Mouse (Mus musculus) liver, adult 2 months (tissue): ENCODE measurements at regions not wholly inside any gene's neighbourhood (a gene's known extent, or its start where the extent isn't known, plus 50 kb on each side); places are given as distances from the start of the nearest gene placed in this dataset.

ENCODE experiments used
- DNase-seq: peaks from one replicate; pipeline ENCODE4 v3.0.0-alpha.2; 2011; ENCODE audit warnings: low read depth, low spot score; ENCODE audit errors: extremely low read depth
- H3K27ac ChIP-seq: fragments of 200-500 bp; replicated peaks from 2 replicates; pipeline ENCODE4 v1.5.1; 2012; ENCODE audit warnings: low read depth, mild to moderate bottlenecking, control low read depth, inconsistent platforms, low read length; ENCODE audit not compliant: insufficient read depth
- H3K27me3 ChIP-seq: fragments of 200-500 bp; 2 replicates; pipeline ENCODE4 v1.6.1; 2012; ENCODE audit warnings: mild to moderate bottlenecking, moderate library complexity, low read length, inconsistent platforms; ENCODE audit not compliant: control insufficient read depth, insufficient read depth
- H3K36me3 ChIP-seq: fragments of 200-500 bp; 2 replicates; pipeline ENCODE4 v1.6.1; 2012; ENCODE audit warnings: low read length, inconsistent platforms; ENCODE audit not compliant: control insufficient read depth, insufficient read depth
- H3K4me1 ChIP-seq: fragments of 200-500 bp; 2 replicates; pipeline ENCODE4 v1.6.1; 2011; ENCODE audit warnings: low read length; ENCODE audit not compliant: control insufficient read depth, insufficient read depth
- H3K4me3 ChIP-seq: fragments of 200-500 bp; 2 replicates; pipeline ENCODE4 v1.5.1; 2011; ENCODE audit warnings: low read depth, mild to moderate bottlenecking, control low read depth, low read length, moderate library complexity; ENCODE audit not compliant: insufficient read depth
- H3K79me2 ChIP-seq: fragments of 200-500 bp; 2 replicates; pipeline ENCODE4 v1.6.1; 2012; ENCODE audit warnings: inconsistent platforms, mild to moderate bottlenecking, low read length, moderate library complexity; ENCODE audit not compliant: control insufficient read depth, insufficient read depth
- H3K9ac ChIP-seq: fragments of 200-500 bp; 2 replicates; pipeline ENCODE4 v1.6.1; 2012; ENCODE audit warnings: low read depth, mild to moderate bottlenecking, control low read depth, inconsistent platforms, low read length
- CTCF ChIP-seq: fragments of 200-500 bp; IDR thresholded peaks from 2 replicates; pipeline ENCODE4 v1.5.1; 2011; ENCODE audit warnings: low read depth, low read length, control low read depth
- POLR2A ChIP-seq: fragments of 200-500 bp; IDR thresholded peaks from 2 replicates; pipeline ENCODE4 v1.6.1; 2011; ENCODE audit warnings: low read length, control low read depth; ENCODE audit not compliant: insufficient read depth; ENCODE audit errors: extremely low read depth
- WGBS: fragments of 180-500 bp; shearing (Covaris S2); methylation state at CpG from one replicate; pipeline ENCODE4 v1.1.7; 2018; 5-methylcytosine and 5-hydroxymethylcytosine counted together

DNA sequence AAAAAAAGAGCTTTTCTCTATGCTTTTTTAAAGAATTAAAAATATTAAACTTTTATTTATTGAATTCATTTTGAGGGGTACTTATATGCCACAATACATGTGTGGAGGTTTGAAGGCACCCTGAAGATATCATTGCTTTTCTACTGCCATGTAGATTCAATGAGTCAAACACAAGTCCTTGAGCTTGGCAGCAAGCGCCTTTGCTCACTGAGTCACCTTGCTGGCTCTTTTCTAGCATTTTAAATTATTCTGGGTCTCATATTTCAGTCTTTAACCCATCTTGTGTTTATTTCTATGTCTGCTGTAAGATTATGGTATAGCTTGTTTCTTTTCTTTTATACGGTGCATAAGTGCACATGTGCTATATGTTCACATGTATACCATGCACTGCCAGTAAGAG, 83.5 kb upstream of the Il6 start:
- no peaks in the 10 kb centered on the region for H3K4me1 ChIP-seq
- no peaks in the 10 kb centered on the region for H3K36me3 ChIP-seq
- H3K4me3 ChIP-seq, result no peak overlapping the region
- TF ChIP-seq POLR2A (no peak), CTCF (no peak)
- no peak overlapping the region for H3K27ac ChIP-seq
- WGBS, result 95% methylated on average over 2 of the region's 2 CpGs
- H3K9ac ChIP-seq, result no peak overlapping the region
- no peaks in the 10 kb centered on the region for H3K79me2 ChIP-seq
- H3K27me3 ChIP-seq, result no peaks in the 10 kb centered on the region
- no peak for DNase-seq

GRCm38 (mm10) chr5:29947225-29947624, 65.7 kb upstream of the Il6 start:
- TF ChIP-seq CTCF, result no peak
- no peak for TF ChIP-seq POLR2A
- no peaks in the 10 kb centered on the region for H3K27me3 ChIP-seq
- 49% methylated on average over 2 of the region's 2 CpGs for WGBS
- no peak overlapping the region for H3K9ac ChIP-seq
- no peaks in the 10 kb centered on the region for H3K79me2 ChIP-seq
- no peaks in the 10 kb centered on the region for H3K36me3 ChIP-seq
- H3K4me1 ChIP-seq, result no peaks in the 10 kb centered on the region
- no peak overlapping the region for H3K27ac ChIP-seq
- DNase-seq, result peak; percentile 4
- no peak overlapping the region for H3K4me3 ChIP-seq

- H3K79me2 ChIP-seq, result no peaks in the 10 kb centered on the region
- no peaks in the 10 kb centered on the region for H3K36me3 ChIP-seq
- whole genome bisulfite sequencing, result 48% methylated on average over 3 of the region's 3 CpGs
- H3K27me3 ChIP-seq, result no peaks in the 10 kb centered on the region
- no peak overlapping the region for H3K9ac ChIP-seq
- no peak for TF ChIP-seq CTCF
- no peak for TF ChIP-seq POLR2A
- H3K27ac ChIP-seq, result no peak overlapping the region
- H3K4me3 ChIP-seq, result no peak overlapping the region
- peak; percentile 57 for DNase-seq
- no peaks in the 10 kb centered on the region for H3K4me1 ChIP-seq
Measured at GRCm38 (mm10) chr5:29948161-29948560, 64.8 kb upstream of the Il6 start.

- Histone ChIP-seq H3K36me3 (no peaks in the 10 kb centered on the region), H3K4me1 (no peaks in the 10 kb centered on the region), H3K4me3 (no peak overlapping the region), H3K27ac (no peak overlapping the region), H3K9ac (no peak overlapping the region), H3K79me2 (no peaks in the 10 kb centered on the region), H3K27me3 (no peaks in the 10 kb centered on the region)
- TF ChIP-seq CTCF (no peak), POLR2A (no peak)
- WGBS, result 83% methylated on average over 5 of the region's 5 CpGs
- DNase-seq, result no peak
Measured at GRCm38 (mm10) chr5:29950456-29951170, 62.3 kb upstream of the Il6 start.

- Histone ChIP-seq H3K79me2 (no peaks in the 10 kb centered on the region), H3K36me3 (no peaks in the 10 kb centered on the region), H3K27me3 (no peaks in the 10 kb centered on the region), H3K4me1 (no peaks in the 10 kb centered on the region), H3K4me3 (no peak overlapping the region), H3K27ac (no peak overlapping the region), H3K9ac (no peak overlapping the region)
- TF ChIP-seq POLR2A, result no peak
- no peak for TF ChIP-seq CTCF
- 64% methylated on average over 7 of the region's 7 CpGs for WGBS
- no peak for DNase-seq
Measured at GRCm38 (mm10) chr5:29951381-29952350, 61.2 kb upstream of the Il6 start.
